In the genomic region with DNA sequence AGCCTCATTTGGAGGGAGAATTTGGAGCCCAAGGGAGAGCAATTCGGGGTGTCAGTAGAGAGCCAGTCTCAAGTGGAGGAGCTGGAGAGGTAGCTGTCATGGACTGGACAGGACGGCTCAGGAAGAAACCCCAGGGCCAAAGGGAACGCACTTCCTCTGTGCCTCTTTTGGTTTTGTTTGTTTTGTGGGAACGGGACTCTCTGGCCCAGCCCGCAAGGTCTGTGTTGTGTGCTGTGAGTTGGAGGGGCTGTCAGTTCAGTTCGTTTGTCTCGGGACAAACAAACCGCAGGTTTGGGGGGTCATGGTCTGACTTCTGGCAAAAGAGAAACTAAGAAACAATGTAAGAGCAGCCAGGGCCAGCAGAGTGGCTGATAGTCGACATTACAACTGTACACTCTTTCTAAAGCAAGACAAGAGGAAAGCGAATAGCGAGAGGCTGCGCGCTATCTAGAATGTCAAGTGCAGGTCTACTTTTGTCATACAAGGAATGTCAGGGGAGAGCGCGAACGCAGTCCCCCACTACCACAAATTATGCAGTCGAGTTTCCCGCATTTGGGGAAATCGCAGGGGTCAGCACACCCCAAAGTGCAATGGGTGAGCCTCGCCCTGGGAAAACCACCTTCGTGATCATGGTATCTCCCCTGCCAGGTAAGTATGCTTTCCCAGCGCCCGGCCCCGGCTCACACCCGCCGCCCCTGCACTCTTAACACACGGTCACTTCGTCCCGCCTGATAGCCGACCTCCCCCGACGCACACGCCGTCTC, we compare ENCODE assay signal across 11 mouse cellular contexts. TPM values are rescaled to one million over a fixed set of nuclear protein-coding genes. Genes with fewer than 3 reads are reported as not detected.
A peak's percentile ranks its signal among the peaks of the same experiment; 100 is the strongest.
DNase-seq lines count a peak whose midpoint lies in the region; ATAC-seq lines count a peak whose summit lies in the region.
"Not testable (repeated sequence)": the region's sequence is repeated elsewhere in the genome, so short reads cannot be mapped to it uniquely, and the experiment has no call there.
"Had no signal": no experiment of that assay in that cellular context is flagged by ENCODE, and none has a peak within 500 bp of the region (broad histone marks: within the 10 kb centered on the region; RNA-seq: fewer than 3 reads in every experiment).

No protein-coding gene starts in this region.

- H3K27me3 ChIP-seq in forebrain, embryonic 15.5 days; heart, embryonic 16.5 days (ENCODE audit: control insufficient read depth, insufficient read depth, low read length); intestine, embryonic 16.5 days (replicated peaks; ENCODE audit: control insufficient read depth, insufficient read depth, low read length); liver, embryonic 11.5 days (replicated peaks; ENCODE audit: control insufficient read depth, insufficient read depth, low read length); neural tube, embryonic 11.5 days (ENCODE audit: control insufficient read depth, insufficient read depth, low read length): not testable (repeated sequence)

- not testable (repeated sequence) for DNase-seq in liver, embryonic 11.5 days (ENCODE audit: low spot score); neural tube, embryonic 11.5 days (ENCODE audit: low spot score)

- not testable (repeated sequence) for H3K9ac ChIP-seq in forebrain, embryonic 15.5 days (replicated peaks); heart, embryonic 16.5 days (ENCODE audit: low read length); intestine, embryonic 16.5 days (ENCODE audit: low read depth, low read length); liver, embryonic 11.5 days (ENCODE audit: low read depth, low read length); neural tube, embryonic 11.5 days (ENCODE audit: low read length)

- H3K4me2 ChIP-seq in forebrain, embryonic 15.5 days (replicated peaks); heart, embryonic 16.5 days (ENCODE audit: low read depth, low read length); intestine, embryonic 16.5 days (ENCODE audit: low read depth, low read length); liver, embryonic 11.5 days; neural tube, embryonic 11.5 days (ENCODE audit: low read depth): not testable (repeated sequence)

- not testable (repeated sequence) for H3K9me3 ChIP-seq in forebrain, embryonic 15.5 days; heart, embryonic 16.5 days (replicated peaks; ENCODE audit: control insufficient read depth, low read length); intestine, embryonic 16.5 days (ENCODE audit: control insufficient read depth, low read length); liver, embryonic 11.5 days (ENCODE audit: control insufficient read depth, low read length); neural tube, embryonic 11.5 days (ENCODE audit: control insufficient read depth, low read length)

- not testable (repeated sequence) for H3K4me1 ChIP-seq in forebrain, embryonic 15.5 days; intestine, embryonic 16.5 days (ENCODE audit: control insufficient read depth, insufficient read depth, low read length); neural tube, embryonic 11.5 days (ENCODE audit: control insufficient read depth, insufficient read depth, low read length)
- H3K4me1 ChIP-seq in heart, embryonic 16.5 days (ENCODE audit: control insufficient read depth, insufficient read depth, low read length): peaks cover 15% of the 10 kb centered on the region
- H3K4me1 ChIP-seq in liver, embryonic 11.5 days (replicated peaks; ENCODE audit: control insufficient read depth, insufficient read depth, low read length): peaks cover 15% of the 10 kb centered on the region

- peak; percentile 23; the same call in 1 of the 2 replicates for ATAC-seq in cerebellum, adult (ENCODE audit: insufficient number of reproducible peaks, low FRiP score, low TSS enrichment)
- peak; percentile 33 for ATAC-seq in forebrain, embryonic 15.5 days (replicated peaks)
- peak; percentile 28 for ATAC-seq in heart, embryonic 16.5 days (replicated peaks; ENCODE audit: extremely low read depth, insufficient read depth, low FRiP score)
- peak; percentile 72 for ATAC-seq in intestine, embryonic 16.5 days
- peak; percentile 74 for ATAC-seq in liver, embryonic 11.5 days (replicated peaks; ENCODE audit: low FRiP score)
- ATAC-seq in megakaryocyte, adult 5-6 weeks (ENCODE audit: poor library complexity, severe bottlenecking): peak; percentile 48
- ATAC-seq in neural tube, embryonic 11.5 days (ENCODE audit: insufficient read depth, low FRiP score, low TSS enrichment): peak; percentile 58

- H3K27ac ChIP-seq in forebrain, embryonic 15.5 days (replicated peaks); intestine, embryonic 16.5 days (ENCODE audit: low read length); liver, embryonic 11.5 days (ENCODE audit: low read depth, low read length); neural tube, embryonic 11.5 days (ENCODE audit: low read depth, low read length): not testable (repeated sequence)
- peak overlapping the region; percentile 46; the same call in 1 of the 2 replicates for H3K27ac ChIP-seq in heart, embryonic 16.5 days (ENCODE audit: low read length)

- H3K4me3 ChIP-seq in forebrain, embryonic 15.5 days; heart, embryonic 16.5 days (ENCODE audit: low read length); intestine, embryonic 16.5 days (ENCODE audit: low read length); liver, embryonic 11.5 days (ENCODE audit: low read depth, low read length); neural tube, embryonic 11.5 days (ENCODE audit: low read depth, low read length): not testable (repeated sequence)

- not testable (repeated sequence) for H3K36me3 ChIP-seq in forebrain, embryonic 15.5 days; heart, embryonic 16.5 days (ENCODE audit: control insufficient read depth, insufficient read depth); intestine, embryonic 16.5 days (ENCODE audit: control insufficient read depth, insufficient read depth, low read length); liver, embryonic 11.5 days (ENCODE audit: control insufficient read depth, insufficient read depth, low read length); neural tube, embryonic 11.5 days (ENCODE audit: control insufficient read depth, insufficient read depth, low read length)

- 3% methylated on average over 5 of the region's 34 CpGs for WGBS in forebrain, embryonic 15.5 days
- 2% methylated on average over 4 of the region's 34 CpGs for WGBS in heart, embryonic 16.5 days
- WGBS in intestine, embryonic 16.5 days: 0% methylated on average over 4 of the region's 34 CpGs
- 0% methylated on average over 3 of the region's 34 CpGs for WGBS in liver, embryonic 11.5 days
- 0% methylated on average over 3 of the region's 34 CpGs for WGBS in neural tube, embryonic 11.5 days

RNA-seq across cellular contexts. Expression of gene BC107364, which starts 34.1 kb away (rescaled TPM):
- not detected in 2 replicates for polyA plus RNA-seq in forebrain, embryonic 15.5 days (2015; fragmentation: Nextera tagmentation; extraction: Ambion mirVana)
- 1.3 and 1.5 TPM in 2 replicates for polyA plus RNA-seq in heart, embryonic 16.5 days (2015; fragmentation: Nextera tagmentation; extraction: Ambion mirVana)
- polyA plus RNA-seq in intestine, embryonic 16.5 days (2015; fragmentation: Nextera tagmentation; extraction: Ambion mirVana): 0.12 and 0.21 TPM in 2 replicates
- polyA plus RNA-seq in liver, embryonic 11.5 days (2014; fragmentation: Nextera tagmentation; extraction: Ambion mirVana): not detected in 2 replicates
- not detected in 2 replicates for total RNA-seq in megakaryocyte, adult 5-6 weeks (2015)
- total RNA-seq in megakaryocyte, adult 5-6 weeks (2017): not detected in 2 replicates
- not detected in 2 replicates for polyA plus RNA-seq in neural tube, embryonic 11.5 days (2014; fragmentation: Nextera tagmentation; extraction: Ambion mirVana)
- total RNA-seq: adrenal gland, postnatal 36 days; layer of hippocampus, postnatal 14 days had no signal
- polyA plus RNA-seq: cerebellum, adult 2 months; heart, embryonic 10.5 days had no signal

RNA-seq across cellular contexts. Expression of gene Hfe2, which starts 38.7 kb away (rescaled TPM):
- 0.43 and 0.82 TPM in 2 replicates for polyA plus RNA-seq in forebrain, embryonic 15.5 days (2015; fragmentation: Nextera tagmentation; extraction: Ambion mirVana)
- 8.5 and 10.9 TPM in 2 replicates for polyA plus RNA-seq in heart, embryonic 16.5 days (2015; fragmentation: Nextera tagmentation; extraction: Ambion mirVana)
- 0.15 and 0.37 TPM in 2 replicates for polyA plus RNA-seq in intestine, embryonic 16.5 days (2015; fragmentation: Nextera tagmentation; extraction: Ambion mirVana)
- 0.19 and 0.32 TPM in 2 replicates for polyA plus RNA-seq in liver, embryonic 11.5 days (2014; fragmentation: Nextera tagmentation; extraction: Ambion mirVana)
- total RNA-seq in megakaryocyte, adult 5-6 weeks (2015): not detected in 2 replicates
- total RNA-seq in megakaryocyte, adult 5-6 weeks (2017): not detected in 2 replicates
- polyA plus RNA-seq in neural tube, embryonic 11.5 days (2014; fragmentation: Nextera tagmentation; extraction: Ambion mirVana): 3.1 and 3.6 TPM in 2 replicates
- total RNA-seq: adrenal gland, postnatal 36 days had no signal

Comparison
In these comparisons a context has a peak if more than half of its experiments do, and no peak if none do; other contexts are left out.
1. ATAC-seq: peak in every context shown above with its lines; median percentile 74 in liver, embryonic 11.5 days; 72 in intestine, embryonic 16.5 days; 58 in neural tube, embryonic 11.5 days; 48 in megakaryocyte, adult 5-6 weeks; 33 in forebrain, embryonic 15.5 days; 28 in heart, embryonic 16.5 days; 23 in cerebellum, adult.